Mouse (Mus musculus) liver, adult 10 weeks (tissue): Measurements from ENCODE around the gene Olfr19. TPM values are rescaled to one million over a fixed set of nuclear protein-coding genes. Genes with fewer than 3 reads are reported as not detected.

ENCODE experiments used
- polyA plus RNA-seq: library from polyadenylated mRNA; stranded (reverse); fragments of 350-450 nt; fragmentation: Illumina TruSeq; extraction: RNeasy Lipid Tissue Mini Kit (QIAGEN cat#74804); gene quantifications from one replicate; pipeline ENCODE4 v1.2.3, GENCODE M21; 2014; ENCODE audit warnings: low read depth, low replicate concordance

Gene Olfr19
- not detected for polyA plus RNA-seq

DNA sequence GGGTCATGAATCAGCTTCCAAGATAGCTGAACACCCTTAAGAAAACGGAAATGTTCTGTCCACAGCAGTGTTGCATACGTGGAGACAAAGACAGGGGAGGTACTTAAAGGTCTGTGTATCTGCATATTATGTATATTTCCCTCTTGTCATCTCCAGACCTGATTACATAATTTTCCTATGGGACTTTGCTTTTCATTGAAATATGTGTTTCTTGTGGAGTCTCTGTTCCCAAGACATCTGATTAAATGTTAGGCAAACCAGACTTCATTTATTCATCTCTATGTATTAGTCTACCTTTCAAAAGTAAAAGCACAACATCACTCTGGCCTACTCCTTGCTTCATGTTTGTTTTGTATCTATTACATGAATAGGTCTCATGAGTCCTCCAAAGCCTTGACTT, at the start of gene Olfr19:
Gene Olfr19, minus strand, starts transcription at position 101 of the 400 bp plus-strand sequence.

Other genes starting within 250 kb of the Olfr19 start
- 14.2 TPM for gene Fgd4, start 75.9 kb downstream of the Olfr19 start, polyA plus RNA-seq
- not detected for gene Spag6l, start 153.1 kb upstream of the Olfr19 start, polyA plus RNA-seq
- gene Igll1, start 187.6 kb upstream of the Olfr19 start, polyA plus RNA-seq = not detected
- gene Top3b, start 194.3 kb upstream of the Olfr19 start, polyA plus RNA-seq = 7.2 TPM
- not detected for gene Vpreb1, start 194.4 kb upstream of the Olfr19 start, polyA plus RNA-seq
- gene Ppm1f, start 220.1 kb upstream of the Olfr19 start, polyA plus RNA-seq = 4.8 TPM